Mouse (Mus musculus) thymus, adult 18-20 months (tissue): ENCODE measurements around the gene Ecsit.
A peak's percentile ranks its signal among the peaks of the same experiment; 100 is the strongest.
"Not testable (repeated sequence)": the region's sequence is repeated elsewhere in the genome, so short reads cannot be mapped to it uniquely, and the experiment has no call there.

Experiments used
- DNase-seq, 2 experiments: peaks; one replicate each; pipeline ENCODE4 v3.0.0; 2022; ENCODE audit warnings: mixed read lengths in 2 of 2

Ecsit gene

GRCm38 (mm10) chr9:22089281-22089680 is 4.0 kb upstream of the Ecsit start:
- no peak for DNase-seq

- no peak for DNase-seq
These were observed 1.9 kb upstream of the Ecsit start for GRCm38 (mm10) chr9:22087034-22087618.

- DNase-seq, result no peak
These were observed 774 bp upstream of the Ecsit start for GRCm38 (mm10) chr9:22086012-22086411.

- DNase-seq, result no peak
These were observed 594 bp downstream of the Ecsit start for GRCm38 (mm10) chr9:22084667-22085021.

GRCm38 (mm10) chr9:22076223-22076622 is 9.0 kb downstream of the Ecsit start:
- no peak for DNase-seq

- DNase-seq, result not testable (repeated sequence)
These were observed 9.5 kb downstream of the Ecsit start for GRCm38 (mm10) chr9:22075778-22076177.

- DNase-seq, result peak in 1 of 2 experiments; percentile 23
These were observed 13.0 kb downstream of the Ecsit start for GRCm38 (mm10) chr9:22072276-22072675.

- DNase-seq, result peak; percentile 94 to 95
These were observed 14.3 kb downstream of the Ecsit start, which contains the start of the genes Gm49318 and Zfp653 for GRCm38 (mm10) chr9:22070791-22071573. TSS of gene Gm49318 (minus strand) at chr9:22071259. TSS of gene Zfp653 (minus strand) at chr9:22071376.

GRCm38 (mm10) chr9:22069881-22070553 is 15.2 kb downstream of the Ecsit start:
- DNase-seq, result no peak

GRCm38 (mm10) chr9:22067195-22067594 is 18.0 kb downstream of the Ecsit start:
- DNase-seq, result no peak

GRCm38 (mm10) chr9:22066433-22066832 is 18.8 kb downstream of the Ecsit start:
- DNase-seq, result peak in 1 of 2 experiments; percentile 32

GRCm38 (mm10) chr9:22065642-22066041 is 19.6 kb downstream of the Ecsit start:
- no peak for DNase-seq

- DNase-seq, result no peak
These were observed 20.9 kb downstream of the Ecsit start for GRCm38 (mm10) chr9:22064341-22064740.

- no peak for DNase-seq
These were observed 23.9 kb downstream of the Ecsit start for GRCm38 (mm10) chr9:22061339-22061738.

- no peak for DNase-seq
These were observed 27.2 kb downstream of the Ecsit start for GRCm38 (mm10) chr9:22058011-22058424.

GRCm38 (mm10) chr9:22057031-22057517 is 28.2 kb downstream of the Ecsit start:
- no peak for DNase-seq

GRCm38 (mm10) chr9:22056303-22056910 is 28.8 kb downstream of the Ecsit start:
- no peak for DNase-seq

GRCm38 (mm10) chr9:22055713-22056112 is 29.5 kb downstream of the Ecsit start:
- DNase-seq, result no peak

- DNase-seq, result peak; percentile 48 to 67
These were observed 30.7 kb downstream of the Ecsit start for GRCm38 (mm10) chr9:22054411-22055076.

GRCm38 (mm10) chr9:22053657-22054056 is 31.6 kb downstream of the Ecsit start:
- DNase-seq, result no peak

- DNase-seq, result no peak
These were observed 33.3 kb downstream of the Ecsit start, which contains the start of gene Elavl3 for GRCm38 (mm10) chr9:22051958-22052254. TSS of gene Elavl3 (minus strand) at chr9:22052023.

- DNase-seq, result no peak
These were observed 33.9 kb downstream of the Ecsit start for GRCm38 (mm10) chr9:22051161-22051957.
